Mouse (Mus musculus) T-helper 2 cell (primary cell): ENCODE measurements at regions not wholly inside any gene's neighbourhood (a gene's known extent, or its start where the extent isn't known, plus 50 kb on each side); places are given as distances from the start of the nearest gene placed in this dataset.

Source experiments
- in situ Hi-C: fragments of 300-600 bp; cut with MboI, MseI; formaldehyde crosslinking; loops from one replicate; pipeline ENCODE4 v1.15.1; 2025; ENCODE audit warnings: high pct_unique_total_duplicates

- in situ Hi-C loops, result no loop called here
Observed at GRCm38 (mm10) chr1:81912607-81913006, 320.3 kb upstream of the Gm9747 start.

- in situ Hi-C loops, result no loop called here
Observed at GRCm38 (mm10) chr1:81913561-81913964, 319.3 kb upstream of the Gm9747 start.

- in situ Hi-C loops, result no loop called here
Observed at GRCm38 (mm10) chr1:81916840-81917239, 316.1 kb upstream of the Gm9747 start.

- in situ Hi-C loops, result no loop called here
Observed at GRCm38 (mm10) chr1:81927721-81928120, 305.2 kb upstream of the Gm9747 start.

GRCm38 (mm10) chr1:81933064-81933463, 299.8 kb upstream of the Gm9747 start:
- in situ Hi-C loops, result no loop called here

- in situ Hi-C loops, result no loop called here
Observed at GRCm38 (mm10) chr1:81945236-81945635, 287.7 kb upstream of the Gm9747 start.

- in situ Hi-C loops, result no loop called here
Observed at GRCm38 (mm10) chr1:81950140-81950550, 282.8 kb upstream of the Gm9747 start.

GRCm38 (mm10) chr1:81950853-81951252, 282.1 kb upstream of the Gm9747 start:
- in situ Hi-C loops, result no loop called here

GRCm38 (mm10) chr1:81951493-81952011, 281.4 kb upstream of the Gm9747 start:
- in situ Hi-C loops, result no loop called here

- in situ Hi-C loops, result no loop called here
Observed at GRCm38 (mm10) chr1:81952095-81952494, 280.8 kb upstream of the Gm9747 start.

GRCm38 (mm10) chr1:81954507-81954906, 278.4 kb upstream of the Gm9747 start:
- in situ Hi-C loops, result no loop called here

GRCm38 (mm10) chr1:81967062-81967461, 265.9 kb upstream of the Gm9747 start:
- in situ Hi-C loops, result no loop called here

GRCm38 (mm10) chr1:81967746-81968295, 265.1 kb upstream of the Gm9747 start:
- in situ Hi-C loops, result no loop called here

- in situ Hi-C loops, result no loop called here
Observed at GRCm38 (mm10) chr1:81972575-81972974, 260.3 kb upstream of the Gm9747 start.

GRCm38 (mm10) chr1:81973481-81973880, 259.4 kb upstream of the Gm9747 start:
- in situ Hi-C loops, result no loop called here

- in situ Hi-C loops, result no loop called here
Observed at GRCm38 (mm10) chr1:82007943-82008342, 225.0 kb upstream of the Gm9747 start.

GRCm38 (mm10) chr1:82008805-82009204, 224.1 kb upstream of the Gm9747 start:
- in situ Hi-C loops, result no loop called here

GRCm38 (mm10) chr1:82010995-82011394, 221.9 kb upstream of the Gm9747 start:
- in situ Hi-C loops, result no loop called here

GRCm38 (mm10) chr1:82015341-82015740, 217.6 kb upstream of the Gm9747 start:
- in situ Hi-C loops, result no loop called here

GRCm38 (mm10) chr1:82018701-82019404, 214.1 kb upstream of the Gm9747 start:
- in situ Hi-C loops, result no loop called here

GRCm38 (mm10) chr1:82027761-82028160, 205.2 kb upstream of the Gm9747 start:
- in situ Hi-C loops, result no loop called here

- in situ Hi-C loops, result no loop called here
Observed at GRCm38 (mm10) chr1:82031130-82031529, 201.8 kb upstream of the Gm9747 start.

- in situ Hi-C loops, result no loop called here
Observed at GRCm38 (mm10) chr1:82032410-82032809, 200.5 kb upstream of the Gm9747 start.
